Mouse (Mus musculus) embryonic facial prominence, embryonic 10.5 days (tissue): ENCODE results near the gene Mafk. TPM values are rescaled to one million over a fixed set of nuclear protein-coding genes. Genes with fewer than 3 reads are reported as not detected.

Experiments
- DNase-seq: peaks from one replicate; pipeline ENCODE4 v3.0.0-alpha.2; 2017; ENCODE audit warnings: low spot score
- H3K27ac ChIP-seq: fragments of 300-500 bp; sonication (generic); replicated peaks from 2 replicates; pipeline ENCODE4 v1.5.1; 2016; ENCODE audit warnings: mild to moderate bottlenecking
- H3K27me3 ChIP-seq: fragments of 300-500 bp; sonication (generic); replicated peaks from 2 replicates; pipeline ENCODE4 v1.6.1; 2016; ENCODE audit warnings: low read depth, mild to moderate bottlenecking; ENCODE audit not compliant: poor library complexity, severe bottlenecking
- H3K36me3 ChIP-seq: fragments of 300-500 bp; sonication (generic); replicated peaks from 2 replicates; pipeline ENCODE4 v1.6.1; 2016; ENCODE audit warnings: mild to moderate bottlenecking, moderate library complexity
- H3K4me1 ChIP-seq: fragments of 300-500 bp; sonication (generic); 2 replicates; pipeline ENCODE4 v1.6.1; 2016
- H3K4me3 ChIP-seq: fragments of 300-500 bp; sonication (generic); 2 replicates; pipeline ENCODE4 v1.5.1; 2016; ENCODE audit warnings: mild to moderate bottlenecking, moderate library complexity
- H3K9me3 ChIP-seq: fragments of 300-500 bp; sonication (generic); 2 replicates; pipeline ENCODE4 v1.6.1; 2016; ENCODE audit warnings: mild to moderate bottlenecking
- WGBS: fragments of 180-500 bp; shearing (Covaris S2); methylation state at CpG from one replicate; pipeline ENCODE4 v1.1.7; 2016; 5-methylcytosine and 5-hydroxymethylcytosine counted together
- polyA plus RNA-seq: library from polyadenylated mRNA; unstranded; fragments of >200 nt; fragmentation: Nextera tagmentation; extraction: Ambion mirVana; gene quantifications from 2 replicates; pipeline ENCODE4 v1.2.1, GENCODE M21; 2016

Gene Mafk
- polyA plus RNA-seq, 1 experiment from 2014 or later = 9.2 TPM

GRCm38 (mm10) chr5:139798168-139798900 lies 7.0 kb downstream of the Mafk start:
- Histone ChIP-seq H3K27me3 (no peaks in the 10 kb centered on the region; the same call in 1 of the 2 replicates), H3K4me1 (peaks cover 66% of the 10 kb centered on the region), H3K9me3 (no peaks in the 10 kb centered on the region), H3K4me3 (peak overlapping the region; percentile 39), H3K27ac (peak overlapping the region; percentile 81), H3K36me3 (peaks cover 31% of the 10 kb centered on the region)
- no peak for DNase-seq
- WGBS = 58% methylated on average over 12 of the region's 12 CpGs

- Histone ChIP-seq H3K36me3 (peaks cover 31% of the 10 kb centered on the region), H3K9me3 (no peaks in the 10 kb centered on the region), H3K27me3 (no peaks in the 10 kb centered on the region; the same call in 1 of the 2 replicates), H3K4me3 (no peak overlapping the region), H3K4me1 (peaks cover 67% of the 10 kb centered on the region), H3K27ac (no peak overlapping the region)
- DNase-seq = no peak
- WGBS = 87% methylated on average over 9 of the region's 9 CpGs
Observed at GRCm38 (mm10) chr5:139799041-139799440, 7.7 kb downstream of the Mafk start.

- H3K27ac ChIP-seq = no peak overlapping the region
- DNase-seq = no peak
- no peaks in the 10 kb centered on the region; the same call in 1 of the 2 replicates for H3K27me3 ChIP-seq
- no peaks in the 10 kb centered on the region for H3K9me3 ChIP-seq
- H3K4me3 ChIP-seq = no peak overlapping the region
- H3K4me1 ChIP-seq = peaks cover 62% of the 10 kb centered on the region
- 92% methylated on average over 33 of the region's 33 CpGs for WGBS
- peaks cover 31% of the 10 kb centered on the region for H3K36me3 ChIP-seq
Observed at GRCm38 (mm10) chr5:139799801-139800590, 8.7 kb downstream of the Mafk start.

- Histone ChIP-seq H3K27ac (no peak overlapping the region), H3K27me3 (no peaks in the 10 kb centered on the region), H3K36me3 (peaks cover 31% of the 10 kb centered on the region), H3K4me3 (no peak overlapping the region), H3K9me3 (no peaks in the 10 kb centered on the region), H3K4me1 (peaks cover 52% of the 10 kb centered on the region)
- DNase-seq = no peak
- 92% methylated on average over 8 of the region's 8 CpGs for WGBS
Observed at GRCm38 (mm10) chr5:139801231-139801630, 9.9 kb downstream of the Mafk start.

GRCm38 (mm10) chr5:139801880-139802279 lies 10.6 kb downstream of the Mafk start:
- no peak overlapping the region for H3K27ac ChIP-seq
- no peaks in the 10 kb centered on the region for H3K27me3 ChIP-seq
- H3K36me3 ChIP-seq = peaks cover 31% of the 10 kb centered on the region
- DNase-seq = no peak
- WGBS = 90% methylated on average over 10 of the region's 10 CpGs
- H3K4me1 ChIP-seq = peaks cover 45% of the 10 kb centered on the region
- H3K9me3 ChIP-seq = no peaks in the 10 kb centered on the region
- H3K4me3 ChIP-seq = no peak overlapping the region

- 80% methylated on average over 8 of the region's 8 CpGs for WGBS
Observed at GRCm38 (mm10) chr5:139803165-139803564, 11.9 kb downstream of the Mafk start.

GRCm38 (mm10) chr5:139803601-139804102 lies 12.3 kb downstream of the Mafk start:
- Histone ChIP-seq H3K9me3 (no peaks in the 10 kb centered on the region), H3K27ac (peak overlapping the region; percentile 42), H3K4me1 (peaks cover 28% of the 10 kb centered on the region), H3K36me3 (peaks cover 31% of the 10 kb centered on the region), H3K27me3 (no peaks in the 10 kb centered on the region), H3K4me3 (peak overlapping the region; percentile 32)
- 10% methylated on average over 12 of the region's 12 CpGs for WGBS
- DNase-seq = peak; percentile 80

More at GRCm38 (mm10) chr5:139803165-139803564, 11.9 kb downstream of the Mafk start:
- Histone ChIP-seq H3K27ac (no peak overlapping the region), H3K9me3 (no peaks in the 10 kb centered on the region), H3K4me1 (peaks cover 33% of the 10 kb centered on the region), H3K27me3 (no peaks in the 10 kb centered on the region), H3K36me3 (peaks cover 31% of the 10 kb centered on the region), H3K4me3 (no peak overlapping the region)
- no peak for DNase-seq

DNA sequence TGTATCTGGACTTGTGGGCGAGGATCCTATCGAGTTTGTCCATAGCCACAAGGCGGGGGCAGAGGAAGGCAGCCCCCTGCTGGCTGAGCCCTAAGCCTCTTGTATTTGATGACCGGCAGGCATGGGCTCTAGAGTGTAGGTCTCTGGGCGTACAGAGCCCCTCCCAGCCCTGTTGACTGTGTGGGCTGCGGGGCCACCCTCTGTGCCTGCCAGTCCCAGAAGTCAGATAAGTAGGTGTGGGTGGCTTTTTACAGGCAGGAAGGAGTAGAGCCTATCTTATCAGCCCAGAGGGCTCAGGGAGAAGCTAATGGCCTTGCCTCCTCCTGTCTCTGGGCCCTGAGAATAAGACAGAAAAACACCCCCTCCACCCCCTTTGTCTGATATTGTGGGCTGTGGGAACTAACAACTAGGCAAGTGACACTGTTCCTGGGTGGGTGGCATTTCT lies 12.8 kb downstream of the Mafk start:
- peak; percentile 38 for DNase-seq
- 14% methylated on average over 6 of the region's 6 CpGs for whole genome bisulfite sequencing

GRCm38 (mm10) chr5:139804573-139805111 lies 13.3 kb downstream of the Mafk start:
- no peak overlapping the region for H3K4me3 ChIP-seq
- peak overlapping the region; percentile 42; the same call in 1 of the 2 replicates for H3K27ac ChIP-seq
- H3K36me3 ChIP-seq = peaks cover 24% of the 10 kb centered on the region
- no peaks in the 10 kb centered on the region for H3K9me3 ChIP-seq
- no peaks in the 10 kb centered on the region for H3K27me3 ChIP-seq
- peaks cover 22% of the 10 kb centered on the region for H3K4me1 ChIP-seq
- 89% methylated on average over 11 of the region's 11 CpGs for WGBS
- no peak for DNase-seq

More for the DNA sequence above, 12.8 kb downstream of the Mafk start:
- peaks cover 29% of the 10 kb centered on the region for H3K36me3 ChIP-seq
- peak overlapping the region; percentile 32; the same call in 1 of the 2 replicates for H3K4me3 ChIP-seq
- H3K27ac ChIP-seq = peak overlapping the region; percentile 42
- H3K4me1 ChIP-seq = peaks cover 23% of the 10 kb centered on the region
- no peaks in the 10 kb centered on the region for H3K9me3 ChIP-seq
- H3K27me3 ChIP-seq = no peaks in the 10 kb centered on the region

DNA sequence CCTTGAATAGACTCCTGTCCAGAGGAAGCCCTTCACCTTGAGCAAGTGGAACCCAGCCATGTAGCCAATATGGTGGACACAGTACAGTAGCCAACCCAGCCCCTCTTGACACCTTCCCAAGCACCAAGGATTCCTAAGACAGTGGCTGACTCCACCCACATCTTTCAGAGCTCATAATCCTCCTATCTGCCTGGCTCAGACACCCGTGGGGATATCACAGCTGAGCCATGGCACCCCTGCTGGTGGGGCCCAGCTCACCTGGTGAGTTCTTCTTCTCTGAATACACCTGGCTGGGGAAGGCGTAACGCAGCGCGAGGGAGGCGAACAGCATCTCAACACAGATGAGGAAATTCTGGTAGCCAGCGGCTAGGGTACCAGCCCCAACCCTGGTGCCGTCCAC lies 14.6 kb downstream of the Mafk start:
- DNase-seq = no peak
- Histone ChIP-seq H3K4me1 (peaks cover 22% of the 10 kb centered on the region), H3K27me3 (no peaks in the 10 kb centered on the region), H3K27ac (no peak overlapping the region), H3K9me3 (no peaks in the 10 kb centered on the region), H3K36me3 (peaks cover 11% of the 10 kb centered on the region), H3K4me3 (no peak overlapping the region)
- WGBS = 92% methylated on average over 8 of the region's 8 CpGs

DNA sequence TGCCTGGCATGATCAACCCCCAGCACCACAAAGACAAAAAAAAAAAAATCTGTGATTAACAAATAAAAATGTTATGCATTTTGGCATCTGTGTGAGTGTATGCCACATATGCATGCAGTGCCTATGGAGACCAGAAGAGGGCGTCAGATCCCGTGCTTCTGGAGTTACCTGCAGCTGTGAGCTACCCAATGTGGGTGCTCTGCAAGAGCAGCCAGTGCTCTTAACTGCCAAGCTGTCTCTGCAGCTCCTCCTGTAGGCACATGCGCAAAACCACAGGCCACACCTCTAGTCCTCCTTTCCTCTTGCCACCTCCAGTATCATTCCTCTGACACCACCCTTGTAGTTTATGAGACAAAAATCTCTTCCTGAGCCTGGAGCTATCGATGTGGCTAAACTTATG lies 18.1 kb downstream of the Mafk start:
- no peak overlapping the region for H3K27ac ChIP-seq
- H3K9me3 ChIP-seq = no peaks in the 10 kb centered on the region
- H3K4me3 ChIP-seq = no peak overlapping the region
- 61% methylated on average over 4 of the region's 4 CpGs for WGBS
- no peaks in the 10 kb centered on the region for H3K36me3 ChIP-seq
- peaks cover 15% of the 10 kb centered on the region; the same call in 1 of the 2 replicates for H3K4me1 ChIP-seq
- DNase-seq = no peak
- H3K27me3 ChIP-seq = peaks cover 21% of the 10 kb centered on the region

GRCm38 (mm10) chr5:139811677-139812397 lies 20.5 kb downstream of the Mafk start:
- Histone ChIP-seq H3K9me3 (no peaks in the 10 kb centered on the region), H3K4me1 (peaks cover 14% of the 10 kb centered on the region; the same call in 1 of the 2 replicates), H3K27me3 (peaks cover 35% of the 10 kb centered on the region), H3K4me3 (no peak overlapping the region), H3K27ac (no peak overlapping the region), H3K36me3 (no peaks in the 10 kb centered on the region)
- DNase-seq = no peak
- 81% methylated on average over 15 of the region's 15 CpGs for WGBS
